Mouse (Mus musculus) granulocyte monocyte progenitor cell, adult 5-6 weeks (primary cell): ENCODE data around the gene Lsm2. TPM values are rescaled to one million over a fixed set of nuclear protein-coding genes. Genes with fewer than 3 reads are reported as not detected.
"Not testable (repeated sequence)": the region's sequence is repeated elsewhere in the genome, so short reads cannot be mapped to it uniquely, and the experiment has no call there.

ENCODE experiments used
- ATAC-seq: replicated peaks from 2 replicates; pipeline ENCODE4 v1.8.0; 2016; ENCODE audit warnings: mild to moderate bottlenecking, moderate TSS enrichment, inconsistent platforms; ENCODE audit not compliant: poor library complexity, severe bottlenecking
- total RNA-seq, 2 experiments: library from RNA; stranded (forward) in 1 of 2; stranded (reverse) in 1 of 2; fragments of 200-712, 200-1000 nt in 1 of 2; fragments of >200 nt in 1 of 2; fragmentation: Nextera tagmentation in 1 of 2; gene quantifications; 2 replicates each; pipeline ENCODE4 v1.2.3; 2014 to 2017

Gene Lsm2
- total RNA-seq, 2 experiments from 2014 or later: 71.6 to 305 TPM

- not testable (repeated sequence) for ATAC-seq
Observed at GRCm38 (mm10) chr17:35005902-35006301, 24.2 kb downstream of the Lsm2 start.

DNA sequence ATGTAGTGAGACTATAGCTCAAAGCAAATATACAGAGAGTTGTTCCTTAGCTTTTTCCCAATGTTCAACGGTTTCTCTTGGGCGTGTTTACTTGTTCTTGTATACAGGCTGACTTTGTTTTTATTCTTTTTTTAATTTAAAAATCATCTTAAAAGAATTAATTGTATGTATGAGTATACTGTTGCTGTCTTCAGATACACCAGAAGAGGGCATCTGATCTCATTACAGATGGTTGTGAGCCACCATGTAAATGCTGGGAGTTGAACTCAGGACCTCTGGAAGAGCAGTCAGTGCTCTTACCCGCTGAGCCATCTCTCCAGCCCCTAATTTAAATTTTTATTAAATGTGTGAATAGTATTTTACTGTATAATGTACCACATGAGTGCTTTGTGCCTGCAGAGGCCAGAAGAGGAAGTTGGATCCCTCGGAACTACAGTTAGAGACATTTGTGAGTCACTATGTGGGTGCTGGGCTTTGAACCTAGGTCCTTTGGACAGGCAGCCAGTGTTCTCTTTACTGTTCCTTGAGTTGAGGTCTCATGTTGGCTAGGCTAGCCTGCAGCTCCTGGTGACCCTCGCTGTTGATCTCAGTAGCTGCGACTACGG is 25.8 kb downstream of the Lsm2 start:
- peak; percentile 37; the same call in 1 of the 2 replicates for ATAC-seq

GRCm38 (mm10) chr17:35009586-35009985 is 27.9 kb downstream of the Lsm2 start:
- ATAC-seq: peak; percentile 35; the same call in 1 of the 2 replicates

GRCm38 (mm10) chr17:35011440-35011839 is 29.8 kb downstream of the Lsm2 start:
- no peak for ATAC-seq

GRCm38 (mm10) chr17:35012430-35012829 is 30.8 kb downstream of the Lsm2 start:
- ATAC-seq: no peak

DNA sequence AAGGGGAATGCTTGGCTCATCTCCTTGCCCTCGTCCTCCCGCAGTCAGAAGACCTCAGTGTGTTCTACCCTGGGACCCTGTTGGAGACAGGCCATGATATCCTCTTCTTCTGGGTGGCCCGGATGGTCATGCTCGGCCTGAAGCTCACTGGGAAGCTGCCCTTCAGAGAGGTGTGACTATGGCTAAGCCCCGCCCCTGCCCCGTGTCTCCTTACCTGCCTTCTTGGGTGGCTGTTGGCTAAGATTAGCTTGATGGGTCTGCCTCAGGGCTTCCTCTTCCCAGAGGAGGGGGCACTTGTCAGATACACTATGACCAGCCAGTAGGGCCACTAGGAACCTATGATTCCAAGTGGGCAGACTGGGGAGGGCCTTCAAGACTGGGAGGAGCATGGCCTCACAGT is 31.6 kb downstream of the Lsm2 start:
- no peak for ATAC-seq

DNA sequence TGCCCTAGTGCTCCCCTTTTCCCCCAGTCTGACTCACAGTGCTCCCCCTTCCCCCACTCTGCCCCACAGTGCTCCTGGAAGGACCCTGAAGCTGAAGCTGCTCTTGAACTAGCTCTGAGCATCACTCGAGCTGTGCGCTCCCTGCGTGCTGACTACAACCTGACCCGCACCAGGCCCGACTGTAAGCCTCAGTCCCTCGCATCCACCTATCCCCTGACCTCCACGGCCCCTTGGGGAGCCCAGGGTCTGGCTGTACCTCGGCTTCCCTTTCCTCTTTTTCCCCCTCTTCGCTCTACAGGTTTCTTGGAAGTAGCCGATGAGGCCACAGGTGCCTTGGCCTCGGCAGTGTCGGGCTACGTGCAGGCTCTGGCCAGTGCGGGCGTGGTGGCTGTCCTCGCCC is 33.6 kb downstream of the Lsm2 start:
- no peak for ATAC-seq

- ATAC-seq: 0 out of 2 replicates have a peak, but pooled peaks have one; percentile 4
Observed at GRCm38 (mm10) chr17:35016376-35016775, 34.7 kb downstream of the Lsm2 start, which contains the start of gene Vwa7. Gene Vwa7 (plus strand): TSS chr17:35016579.

- no peak for ATAC-seq
Observed at GRCm38 (mm10) chr17:35016791-35017705, 35.4 kb downstream of the Lsm2 start.

DNA sequence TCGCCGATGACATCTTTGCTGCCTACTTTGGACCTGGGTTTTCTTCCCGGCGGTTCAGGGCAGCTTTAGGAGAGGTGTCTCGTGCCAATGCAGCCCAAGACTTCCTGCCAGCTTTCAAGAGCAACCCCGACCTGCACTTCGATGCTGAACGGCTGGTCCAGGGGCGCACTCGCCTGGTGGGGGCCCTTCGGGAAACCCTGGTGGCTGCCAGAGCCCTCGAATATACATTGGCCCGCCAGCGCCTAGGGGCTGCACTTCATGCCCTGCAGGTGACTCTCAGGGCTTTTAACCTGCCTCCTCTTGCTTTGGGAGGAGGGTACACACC is 36.0 kb downstream of the Lsm2 start:
- ATAC-seq: no peak

DNA sequence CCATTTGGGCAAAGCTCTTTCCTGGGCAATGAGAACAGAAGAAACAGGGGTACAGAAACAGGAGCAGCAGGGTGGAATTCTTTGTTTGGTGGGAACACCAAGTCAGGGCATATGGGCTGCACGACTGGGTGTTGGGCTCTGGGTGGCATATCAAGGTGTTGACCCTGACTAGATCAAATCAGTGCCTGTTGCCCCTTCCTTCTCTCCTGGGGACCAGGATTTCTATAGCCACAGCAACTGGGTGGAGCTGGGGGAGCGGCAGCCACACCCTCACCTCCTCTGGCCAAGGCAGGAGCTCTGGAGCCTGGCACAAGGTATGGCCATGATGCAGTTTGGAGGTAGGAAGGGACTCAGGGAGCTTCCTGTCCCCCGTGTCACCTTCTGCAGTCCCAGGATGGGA is 36.5 kb downstream of the Lsm2 start:
- no peak for ATAC-seq

DNA sequence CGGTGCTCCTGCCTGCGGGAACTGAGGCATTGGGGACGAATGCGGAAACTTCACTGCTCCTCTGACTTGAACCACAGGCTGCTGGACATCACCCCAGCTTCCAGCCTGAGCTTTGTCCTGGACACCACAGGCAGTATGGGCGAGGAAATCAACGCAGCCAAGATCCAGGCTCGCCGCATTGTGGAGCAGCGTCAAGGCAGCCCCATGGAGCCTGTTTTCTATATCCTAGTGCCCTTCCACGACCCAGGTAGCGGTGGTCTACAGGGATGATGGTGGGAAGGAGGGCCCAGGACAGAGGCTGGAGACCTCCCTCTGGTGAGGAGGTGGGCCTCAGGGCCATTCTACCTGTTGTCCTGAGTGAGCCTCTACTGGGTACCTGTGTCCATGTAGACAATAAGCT is 38.2 kb downstream of the Lsm2 start:
- ATAC-seq: no peak

DNA sequence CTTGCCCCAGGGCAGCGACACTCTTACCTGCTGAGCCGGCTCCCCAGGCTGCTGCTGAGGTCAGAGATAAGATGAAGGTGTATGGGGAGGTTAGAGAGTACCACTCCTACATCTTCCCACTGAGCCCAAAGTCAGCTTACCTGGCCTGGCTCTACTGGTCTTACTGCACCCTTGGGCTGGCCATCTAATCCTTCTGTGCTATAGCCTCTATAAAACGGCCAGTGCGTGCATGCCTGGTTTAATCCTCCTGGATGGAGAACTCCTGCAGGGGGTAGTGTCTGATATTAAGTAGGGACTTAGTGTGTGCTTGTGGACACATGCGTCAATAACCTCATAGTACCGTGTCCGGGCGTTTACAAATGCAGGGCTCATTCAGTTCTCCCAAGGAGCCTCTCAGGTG is 38.9 kb downstream of the Lsm2 start:
- ATAC-seq: no peak

DNA sequence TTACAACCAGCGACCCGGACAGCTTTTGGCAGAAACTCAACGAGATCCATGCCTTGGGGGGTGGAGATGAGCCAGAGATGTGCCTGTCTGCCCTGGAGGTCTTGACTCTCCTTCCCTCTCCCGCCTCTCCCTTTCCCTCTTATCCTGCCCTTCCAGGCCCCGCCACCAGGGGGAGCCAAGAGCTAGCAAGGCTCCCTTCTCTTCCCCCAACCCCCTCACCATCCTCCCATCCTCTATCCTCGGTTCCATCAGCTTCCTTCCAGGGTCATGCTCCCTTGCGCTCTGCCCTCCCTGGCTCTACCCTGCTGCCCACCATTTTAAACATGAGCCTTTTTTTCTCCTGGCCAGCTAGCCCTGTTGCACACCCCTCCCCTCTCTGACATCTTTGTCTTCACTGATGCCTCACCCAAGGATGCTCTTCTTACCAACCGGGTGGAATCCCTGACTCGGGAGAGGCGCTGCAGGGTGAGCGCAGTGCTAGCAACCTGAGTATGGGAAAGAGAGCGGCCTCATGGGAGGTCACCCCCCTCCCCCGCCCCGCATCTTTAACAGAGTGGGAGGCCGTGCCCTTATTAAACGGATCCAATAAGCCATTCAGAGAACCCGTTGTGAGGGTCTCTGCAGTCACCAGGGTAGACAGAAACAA is 39.6 kb downstream of the Lsm2 start:
- ATAC-seq: peak; percentile 64

- ATAC-seq: no peak
Observed at GRCm38 (mm10) chr17:35021842-35022477, 40.3 kb downstream of the Lsm2 start.

DNA sequence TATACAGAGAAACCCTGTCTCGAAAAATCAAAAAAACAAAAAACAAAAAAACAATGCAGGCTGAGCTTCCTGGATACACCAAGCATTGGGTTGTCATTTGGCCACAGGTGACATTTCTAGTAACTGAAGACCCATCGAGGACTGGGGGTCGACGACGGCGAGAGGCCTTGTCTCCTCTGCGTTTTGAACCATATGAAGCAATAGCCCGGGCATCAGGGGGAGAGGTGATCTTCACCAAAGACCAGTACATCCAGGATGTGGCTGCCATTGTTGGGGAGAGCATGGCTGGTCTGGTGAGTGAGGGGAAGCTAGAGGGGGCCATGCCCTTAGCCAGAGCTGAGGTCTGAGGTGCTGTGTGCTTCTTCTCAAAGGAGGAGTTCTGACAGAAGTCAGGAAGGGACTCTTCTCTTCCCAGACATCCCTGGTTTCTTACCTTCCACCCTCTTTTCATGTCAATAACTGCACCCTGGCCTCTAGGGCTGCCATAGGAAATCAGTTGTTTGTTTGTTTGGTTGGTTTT is 40.9 kb downstream of the Lsm2 start:
- no peak for ATAC-seq

DNA sequence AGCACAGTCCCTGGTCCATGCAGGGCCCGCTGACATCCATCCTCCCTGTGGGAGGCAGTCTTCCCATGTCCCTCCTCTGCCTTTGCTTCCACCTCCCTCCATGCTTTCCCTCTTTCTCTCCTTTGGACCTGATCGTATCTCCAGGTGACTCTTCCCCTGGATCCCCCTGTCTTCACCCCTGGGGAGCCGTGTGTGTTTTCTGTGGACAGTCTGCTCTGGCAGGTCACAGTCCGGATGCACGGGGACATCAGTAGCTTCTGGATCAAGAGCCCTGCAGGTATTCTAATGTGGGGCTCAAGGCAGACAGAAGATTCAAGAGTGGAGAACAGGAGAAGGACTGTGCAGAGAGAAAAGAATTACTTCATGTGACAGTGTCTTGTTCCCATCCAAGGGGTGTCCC is 41.6 kb downstream of the Lsm2 start:
- no peak for ATAC-seq

DNA sequence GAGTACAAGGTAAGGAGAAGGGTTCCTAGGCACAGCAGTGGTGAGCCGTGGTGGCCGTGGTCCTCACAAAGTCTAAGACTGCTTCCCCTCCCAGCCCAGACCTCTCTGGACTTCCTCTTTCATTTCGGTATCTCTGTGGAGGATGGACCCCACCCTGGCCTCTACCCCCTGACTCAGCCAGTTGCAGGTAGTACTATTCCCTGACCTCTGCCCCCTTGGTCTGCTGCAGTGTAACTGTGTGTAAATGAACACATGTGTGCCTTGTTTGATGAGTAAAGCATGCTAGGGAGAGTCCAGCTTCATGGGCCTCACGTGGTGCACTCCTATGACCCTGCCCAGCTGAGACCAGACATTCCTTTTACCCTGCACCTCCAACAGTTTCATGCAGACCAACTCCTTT is 42.1 kb downstream of the Lsm2 start:
- ATAC-seq: peak; percentile 76

DNA sequence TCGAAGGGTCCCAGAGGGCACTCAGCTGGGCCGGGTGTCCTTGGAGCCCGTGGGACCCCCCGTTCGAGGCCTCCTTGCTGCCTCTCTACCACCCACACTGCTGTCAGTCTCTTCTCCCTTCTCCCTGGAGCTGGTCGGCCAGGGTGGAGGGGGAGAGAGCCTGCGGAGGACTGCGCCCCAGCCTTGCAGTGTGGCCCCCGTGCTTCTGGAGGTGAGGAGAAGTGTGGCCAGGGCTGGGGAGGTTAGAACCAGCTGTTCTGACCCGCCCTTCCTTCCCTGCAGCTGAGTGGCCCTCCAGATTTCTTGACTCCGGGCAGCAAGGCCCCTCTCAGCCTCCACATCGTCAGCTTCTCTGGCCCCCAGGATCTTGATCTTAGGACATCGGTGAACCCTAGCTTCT is 42.6 kb downstream of the Lsm2 start:
- no peak for ATAC-seq

DNA sequence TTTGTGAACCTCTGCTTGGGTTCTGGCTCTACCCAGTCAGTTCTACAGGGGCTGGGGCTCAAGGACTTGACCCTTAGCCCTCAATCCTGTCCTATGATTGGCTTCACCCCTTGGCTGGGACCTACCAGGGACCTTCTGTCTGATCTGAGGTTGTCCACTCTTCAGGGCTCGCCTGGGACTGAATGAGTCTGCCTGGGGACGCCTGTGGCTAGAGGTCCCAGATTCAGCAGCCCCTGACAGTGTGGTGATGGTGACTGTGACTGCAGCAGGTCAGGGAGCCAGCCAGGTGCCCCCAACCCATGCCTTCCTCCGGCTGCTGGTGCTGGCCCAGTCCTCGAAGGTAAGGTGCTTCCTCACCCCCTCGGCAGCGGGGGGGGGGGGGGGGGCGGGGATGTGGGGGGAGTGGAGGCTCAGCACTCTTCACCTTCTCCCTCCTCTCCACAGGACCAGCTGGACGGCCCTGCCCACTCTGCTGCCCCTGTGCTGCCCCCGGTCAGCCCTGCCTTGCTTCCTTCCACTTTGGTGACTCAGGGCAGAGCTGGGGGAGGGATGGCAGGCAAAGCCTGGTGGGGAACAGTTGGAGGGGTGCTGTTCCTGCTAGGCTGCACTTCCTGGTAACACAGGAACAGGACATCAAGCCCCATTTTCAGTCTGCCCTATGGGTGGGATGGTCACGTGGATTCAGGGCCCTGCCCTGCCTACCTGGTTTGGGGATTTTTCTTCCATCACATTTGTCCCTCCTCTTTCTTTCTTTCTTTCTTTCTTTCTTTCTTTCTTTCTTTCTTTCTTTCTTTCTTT is 43.2 kb downstream of the Lsm2 start:
- peak; percentile 13 for ATAC-seq
